Mouse (Mus musculus) cerebellum, adult 2 months (tissue): ENCODE results near the gene Rbm26.

Source experiments
- CTCF ChIP-seq: fragments of 200-500 bp; IDR thresholded peaks from 2 replicates; pipeline ENCODE4 v1.5.1; 2011; ENCODE audit warnings: low read depth, mild to moderate bottlenecking, control low read depth, low read length, moderate library complexity, borderline replicate concordance; ENCODE audit not compliant: insufficient read depth
- POLR2A ChIP-seq: fragments of 200-500 bp; IDR thresholded peaks from 2 replicates; pipeline ENCODE4 v1.6.1; 2011; ENCODE audit warnings: low read length, control low read depth, borderline replicate concordance; ENCODE audit not compliant: insufficient read depth

DNA sequence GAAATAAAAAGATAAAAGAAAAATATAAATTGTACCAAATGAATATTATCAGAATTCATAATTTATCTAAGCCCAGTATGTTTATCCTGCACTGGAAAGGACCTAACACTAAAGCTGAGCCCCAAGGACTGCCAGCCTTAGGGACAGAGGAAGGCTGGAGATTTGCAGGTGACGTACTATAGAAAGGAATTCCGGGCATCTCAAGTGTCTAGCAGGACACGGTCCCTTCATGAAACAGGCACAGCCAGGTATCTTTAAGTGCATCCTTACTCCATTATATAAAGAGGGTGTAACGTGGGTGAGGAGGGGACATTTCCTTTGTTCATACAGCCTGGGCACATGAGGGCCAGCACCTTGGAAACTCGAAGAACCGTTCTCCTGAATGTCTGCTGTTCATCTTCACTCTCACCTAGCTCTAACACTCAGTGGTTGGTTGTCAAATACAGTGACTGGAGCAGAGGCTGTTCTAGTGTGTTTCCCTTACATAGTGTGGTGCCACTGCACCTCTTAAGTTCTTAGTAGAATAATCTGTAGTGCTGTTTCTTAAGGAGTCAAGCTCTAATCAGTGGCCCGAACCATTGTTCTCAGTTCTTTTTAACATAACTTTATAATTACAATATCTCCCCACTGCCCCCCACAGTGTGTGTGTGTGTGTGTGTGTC lies 91.7 kb downstream of the Rbm26 start:
- TF ChIP-seq CTCF, result no peak
- TF ChIP-seq POLR2A, result no peak
